Mouse (Mus musculus): ENCODE data around the gene Aurkaip1. TPM values are rescaled to one million over a fixed set of nuclear protein-coding genes. Genes with fewer than 3 reads are reported as not detected.

Gene Aurkaip1
- total and polyA plus RNA-seq, 3 experiments = 99.2 to 125 (median 117) TPM

- H3K4me1 ChIP-seq (ENCODE audit: control insufficient read depth, insufficient read depth, low read length) = no peaks in the 10 kb centered on the region
- intact Hi-C loops (cut with DNase I) = loop anchor here (1.0 to 5.0 kb wide), 4 partner anchors 19 to 123 kb away; partner anchors contain the start of genes B3galt6, Sdf4 and Ube2j2
- TF ChIP-seq CTCF (IDR thresholded peaks at IDR 0.05) = peak; percentile 71
- 0 out of 2 replicates have a peak, but pooled peaks have one; percentile 47 for TF ChIP-seq EP300 (IDR thresholded peaks at IDR 0.05; ENCODE audit: insufficient read depth, low read depth, low read length)
- TF ChIP-seq POLR2A (IDR thresholded peaks at IDR 0.05; ENCODE audit: insufficient read depth, low read depth, low read length) = peak; percentile 73
- H3K4me3 ChIP-seq = peak within 1 kb of the TSS; percentile 65
- H3K27ac ChIP-seq = peak within 1 kb of the TSS; percentile 82
- H3K36me3 ChIP-seq (ENCODE audit: control insufficient read depth, insufficient read depth, low read length) = no peaks in the 10 kb centered on the region
- H3K27me3 ChIP-seq (ENCODE audit: control insufficient read depth, insufficient read depth, low read length) = no peaks in the 10 kb centered on the region
- DNase-seq = peak; percentile 97 to 98
- under 1% methylated on average over 63 of the region's 63 CpGs for WGBS
- H3K79me2 ChIP-seq (replicated peaks; ENCODE audit: control insufficient read depth, insufficient read depth, low read length) = no peaks in the 10 kb centered on the region
- peak within 1 kb of the TSS; percentile 79 for H3K9ac ChIP-seq (ENCODE audit: low read depth, low read length)
Observed at GRCm38 (mm10) chr4:155869317-155870033, 38.4 kb downstream of the Aurkaip1 start, which contains the start of the genes Cptp and Ints11. Gene Cptp, minus strand, starts transcription at chr4:155869440. Gene Ints11, plus strand, starts transcription at chr4:155869546.

- 93% methylated on average over 7 of the region's 7 CpGs for WGBS
- no peak overlapping the region for H3K9ac ChIP-seq (ENCODE audit: low read depth, low read length)
- no peaks in the 10 kb centered on the region for H3K36me3 ChIP-seq (ENCODE audit: control insufficient read depth, insufficient read depth, low read length)
- TF ChIP-seq POLR2A (IDR thresholded peaks at IDR 0.05; ENCODE audit: insufficient read depth, low read depth, low read length) = no peak
- TF ChIP-seq EP300 (IDR thresholded peaks at IDR 0.05; ENCODE audit: insufficient read depth, low read depth, low read length) = no peak
- no peak for TF ChIP-seq CTCF (IDR thresholded peaks at IDR 0.05)
- H3K27me3 ChIP-seq (ENCODE audit: control insufficient read depth, insufficient read depth, low read length) = no peaks in the 10 kb centered on the region
- no peak for DNase-seq
- H3K4me3 ChIP-seq = no peak overlapping the region
- H3K79me2 ChIP-seq (replicated peaks; ENCODE audit: control insufficient read depth, insufficient read depth, low read length) = no peaks in the 10 kb centered on the region
- intact Hi-C loops (cut with DNase I) = no loop called here
- no peak overlapping the region for H3K27ac ChIP-seq
- no peaks in the 10 kb centered on the region for H3K4me1 ChIP-seq (ENCODE audit: control insufficient read depth, insufficient read depth, low read length)
Observed at GRCm38 (mm10) chr4:155871404-155871803, 40.3 kb downstream of the Aurkaip1 start.

Small RNA genes lying within 50 kb of the gene (microRNA-seq; reads per million reads assigned to microRNA genes)
- gene Gm27743 = 0 reads per million in 2 experiments

Other genes starting within 250 kb of the Aurkaip1 start
- 1 to 10 TPM; 6.3 to 8.2 TPM for gene Slc35e2, start 229.9 kb upstream of the Aurkaip1 start, total RNA-seq (2021)
- 4.1 and 7.2 TPM in 2 replicates for gene Slc35e2, start 229.9 kb upstream of the Aurkaip1 start, polyA plus RNA-seq (2012; rRNA removed)
- gene Cdk11b, start 206.4 kb upstream of the Aurkaip1 start, total RNA-seq (2021) = 10 to 100 TPM; 29.3 to 30.2 TPM
- gene Cdk11b, start 206.4 kb upstream of the Aurkaip1 start, polyA plus RNA-seq (2012; rRNA removed) = 17.4 and 20.5 TPM in 2 replicates
- not detected for gene Gm10563, start 185.9 kb upstream of the Aurkaip1 start, total RNA-seq (2021)
- not detected in 2 replicates for gene Gm10563, start 185.9 kb upstream of the Aurkaip1 start, polyA plus RNA-seq (2012; rRNA removed)
- 1 to 10 TPM; 7.3 to 7.5 TPM for gene Mmp23, start 177.9 kb upstream of the Aurkaip1 start, total RNA-seq (2021)
- 20.7 and 27.0 TPM in 2 replicates for gene Mmp23, start 177.9 kb upstream of the Aurkaip1 start, polyA plus RNA-seq (2012; rRNA removed)
- gene Mib2, start 162.1 kb upstream of the Aurkaip1 start, total RNA-seq (2021) = 10 to 100 TPM; 24.9 to 25.7 TPM
- 35.8 and 38.2 TPM in 2 replicates for gene Mib2, start 162.1 kb upstream of the Aurkaip1 start, polyA plus RNA-seq (2012; rRNA removed)
- gene Fndc10, start 136.9 kb upstream of the Aurkaip1 start, total RNA-seq (2021) = 1 to 10 TPM; 1.2 to 1.5 TPM
- gene Fndc10, start 136.9 kb upstream of the Aurkaip1 start, polyA plus RNA-seq (2012; rRNA removed) = 3.5 and 3.9 TPM in 2 replicates
- 10 to 100 TPM; 43.6 to 51.6 TPM for gene Ssu72, start 126.5 kb upstream of the Aurkaip1 start, total RNA-seq (2021)
- gene Ssu72, start 126.5 kb upstream of the Aurkaip1 start, polyA plus RNA-seq (2012; rRNA removed) = 51.7 and 60.9 TPM in 2 replicates
- gene Tmem240, start 96.5 kb upstream of the Aurkaip1 start, total RNA-seq (2021) = under 1 TPM; 0.26 to 0.32 TPM
- 0.33 and 0.59 TPM in 2 replicates for gene Tmem240, start 96.5 kb upstream of the Aurkaip1 start, polyA plus RNA-seq (2012; rRNA removed)
- 10 to 100 TPM; 42.3 to 47.7 TPM for gene Atad3a, start 70.2 kb upstream of the Aurkaip1 start, total RNA-seq (2021)
- 83.7 and 85.4 TPM in 2 replicates for gene Atad3a, start 70.2 kb upstream of the Aurkaip1 start, polyA plus RNA-seq (2012; rRNA removed)
- gene Vwa1, start 56.6 kb upstream of the Aurkaip1 start, total RNA-seq (2021) = 1 to 10 TPM; 6.4 to 9.8 TPM
- 14.4 and 21.7 TPM in 2 replicates for gene Vwa1, start 56.6 kb upstream of the Aurkaip1 start, polyA plus RNA-seq (2012; rRNA removed)
- 1 to 10 TPM in 1 of 2 experiments, under 1 TPM in 1; 0.84 to 1.1 TPM for gene Tmem88b, start 45.4 kb upstream of the Aurkaip1 start, total RNA-seq (2021)
- gene Tmem88b, start 45.4 kb upstream of the Aurkaip1 start, polyA plus RNA-seq (2012; rRNA removed) = 0.96 and 2.0 TPM in 2 replicates
- gene Ankrd65, start 40.8 kb upstream of the Aurkaip1 start, total RNA-seq (2021) = not detected
- gene Ankrd65, start 40.8 kb upstream of the Aurkaip1 start, polyA plus RNA-seq (2012; rRNA removed) = 0.41 TPM in 1 of 2 replicates, not detected in the other
- 10 to 100 TPM; 69.9 to 77.9 TPM for gene Mrpl20, start 28.4 kb upstream of the Aurkaip1 start, total RNA-seq (2021)
- 49.6 and 50.7 TPM in 2 replicates for gene Mrpl20, start 28.4 kb upstream of the Aurkaip1 start, polyA plus RNA-seq (2012; rRNA removed)
- gene Ccnl2, start 18.8 kb upstream of the Aurkaip1 start, total RNA-seq (2021) = 10 to 100 TPM; 26.6 to 27.4 TPM
- gene Ccnl2, start 18.8 kb upstream of the Aurkaip1 start, polyA plus RNA-seq (2012; rRNA removed) = 46.0 and 69.4 TPM in 2 replicates
- 10 to 100 TPM; 26.7 to 31.9 TPM for gene Mxra8, start 8.4 kb downstream of the Aurkaip1 start, total RNA-seq (2021)
- 84.7 and 118 TPM in 2 replicates for gene Mxra8, start 8.4 kb downstream of the Aurkaip1 start, polyA plus RNA-seq (2012; rRNA removed)
- gene Dvl1, start 16.1 kb downstream of the Aurkaip1 start, total RNA-seq (2021) = 10 to 100 TPM; 46.3 to 47.3 TPM
- gene Dvl1, start 16.1 kb downstream of the Aurkaip1 start, polyA plus RNA-seq (2012; rRNA removed) = 62.7 and 64.7 TPM in 2 replicates
- gene Tas1r3, start 32.1 kb downstream of the Aurkaip1 start, total RNA-seq (2021) = under 1 TPM; 0.13 to 0.16 TPM
- gene Tas1r3, start 32.1 kb downstream of the Aurkaip1 start, polyA plus RNA-seq (2012; rRNA removed) = 0.32 and 0.35 TPM in 2 replicates
- gene Cptp, start 38.2 kb downstream of the Aurkaip1 start, total RNA-seq (2021) = 1 to 10 TPM; 5.1 to 6.9 TPM
- 8.9 and 12.4 TPM in 2 replicates for gene Cptp, start 38.2 kb downstream of the Aurkaip1 start, polyA plus RNA-seq (2012; rRNA removed)
- gene Ints11, start 38.3 kb downstream of the Aurkaip1 start, total RNA-seq (2021) = 10 to 100 TPM; 15.3 to 17.4 TPM
- 15.8 and 23.2 TPM in 2 replicates for gene Ints11, start 38.3 kb downstream of the Aurkaip1 start, polyA plus RNA-seq (2012; rRNA removed)
- 10 to 100 TPM in 1 of 2 experiments, 1 to 10 TPM in 1; 9.4 to 10.1 TPM for gene Pusl1, start 60.5 kb downstream of the Aurkaip1 start, total RNA-seq (2021)
- gene Pusl1, start 60.5 kb downstream of the Aurkaip1 start, polyA plus RNA-seq (2012; rRNA removed) = 19.9 and 31.3 TPM in 2 replicates
- gene Acap3, start 60.5 kb downstream of the Aurkaip1 start, total RNA-seq (2021) = 10 to 100 TPM in 1 of 2 experiments, 1 to 10 TPM in 1; 9.7 to 11.3 TPM
- gene Acap3, start 60.5 kb downstream of the Aurkaip1 start, polyA plus RNA-seq (2012; rRNA removed) = 19.2 and 20.0 TPM in 2 replicates
- gene Ube2j2, start 112.6 kb downstream of the Aurkaip1 start, total RNA-seq (2021) = 10 to 100 TPM; 55.8 to 56.7 TPM
- gene Ube2j2, start 112.6 kb downstream of the Aurkaip1 start, polyA plus RNA-seq (2012; rRNA removed) = 29.7 and 35.3 TPM in 2 replicates
- gene C1qtnf12, start 131.0 kb downstream of the Aurkaip1 start, total RNA-seq (2021) = 10 to 100 TPM; 16.6 to 17.9 TPM
- gene C1qtnf12, start 131.0 kb downstream of the Aurkaip1 start, polyA plus RNA-seq (2012; rRNA removed) = 17.2 and 21.8 TPM in 2 replicates
- gene B3galt6, start 161.4 kb downstream of the Aurkaip1 start, total RNA-seq (2021) = 1 to 10 TPM; 2.5 to 3.0 TPM
- gene B3galt6, start 161.4 kb downstream of the Aurkaip1 start, polyA plus RNA-seq (2012; rRNA removed) = 2.7 and 3.6 TPM in 2 replicates
- 10 to 100 TPM; 79.2 to 91.0 TPM for gene Sdf4, start 161.6 kb downstream of the Aurkaip1 start, total RNA-seq (2021)
- 23.7 and 37.1 TPM in 2 replicates for gene Sdf4, start 161.6 kb downstream of the Aurkaip1 start, polyA plus RNA-seq (2012; rRNA removed)
- not detected for gene Tnfrsf4, start 182.6 kb downstream of the Aurkaip1 start, total RNA-seq (2021)
- gene Tnfrsf4, start 182.6 kb downstream of the Aurkaip1 start, polyA plus RNA-seq (2012; rRNA removed) = 1.1 and 1.4 TPM in 2 replicates
- gene Tnfrsf18, start 194.9 kb downstream of the Aurkaip1 start, total RNA-seq (2021) = under 1 TPM in 1 of 2 experiments, not detected in 1; 0.31 TPM
- 0.80 and 0.82 TPM in 2 replicates for gene Tnfrsf18, start 194.9 kb downstream of the Aurkaip1 start, polyA plus RNA-seq (2012; rRNA removed)
- gene Ttll10, start 228.1 kb downstream of the Aurkaip1 start, total RNA-seq (2021) = not detected
- 0.32 and 1.1 TPM in 2 replicates for gene Ttll10, start 228.1 kb downstream of the Aurkaip1 start, polyA plus RNA-seq (2012; rRNA removed)